Mouse (Mus musculus) heart, adult 2 months (tissue): Measurements from ENCODE around the gene Gm9507.
"Not testable (repeated sequence)": the region's sequence is repeated elsewhere in the genome, so short reads cannot be mapped to it uniquely, and the experiment has no call there.

Experiments used
- CTCF ChIP-seq: fragments of 200-600 bp; IDR thresholded peaks from 2 replicates; pipeline ENCODE4 v1.8.1; 2022; ENCODE audit warnings: antibody characterized with exemption, mild to moderate bottlenecking, moderate library complexity
- POLR2A ChIP-seq: fragments of 200-500 bp; IDR thresholded peaks from 2 replicates; pipeline ENCODE4 v1.6.1; 2011; ENCODE audit warnings: mild to moderate bottlenecking, low read depth, low read length, control low read depth; ENCODE audit not compliant: insufficient read depth

DNA sequence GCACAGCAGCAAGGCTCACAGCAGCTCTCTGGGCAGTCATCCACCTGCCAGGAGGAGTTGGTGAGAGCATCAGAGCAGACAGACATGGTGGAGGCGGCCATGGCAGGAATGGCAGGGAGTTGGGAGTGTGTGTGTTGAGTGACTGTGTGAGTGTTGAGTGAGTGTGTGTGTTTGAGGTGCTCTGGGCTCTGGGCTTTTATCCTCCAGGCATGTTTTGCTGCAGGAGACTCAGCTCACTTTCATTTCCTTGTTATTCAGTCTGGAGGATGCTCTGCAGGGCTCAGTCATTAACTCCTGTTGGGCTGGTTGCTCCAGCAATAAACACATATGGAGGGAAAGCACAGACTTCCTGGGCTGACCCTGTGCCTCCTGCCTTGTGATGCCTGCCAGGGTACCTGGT lies 34.8 kb downstream of the Gm9507 start, which contains the start of gene Gm7138:
- not testable (repeated sequence) for TF ChIP-seq CTCF, POLR2A
